Mouse (Mus musculus): ENCODE results near the gene Ankib1.

The Ankib1 gene

DNA sequence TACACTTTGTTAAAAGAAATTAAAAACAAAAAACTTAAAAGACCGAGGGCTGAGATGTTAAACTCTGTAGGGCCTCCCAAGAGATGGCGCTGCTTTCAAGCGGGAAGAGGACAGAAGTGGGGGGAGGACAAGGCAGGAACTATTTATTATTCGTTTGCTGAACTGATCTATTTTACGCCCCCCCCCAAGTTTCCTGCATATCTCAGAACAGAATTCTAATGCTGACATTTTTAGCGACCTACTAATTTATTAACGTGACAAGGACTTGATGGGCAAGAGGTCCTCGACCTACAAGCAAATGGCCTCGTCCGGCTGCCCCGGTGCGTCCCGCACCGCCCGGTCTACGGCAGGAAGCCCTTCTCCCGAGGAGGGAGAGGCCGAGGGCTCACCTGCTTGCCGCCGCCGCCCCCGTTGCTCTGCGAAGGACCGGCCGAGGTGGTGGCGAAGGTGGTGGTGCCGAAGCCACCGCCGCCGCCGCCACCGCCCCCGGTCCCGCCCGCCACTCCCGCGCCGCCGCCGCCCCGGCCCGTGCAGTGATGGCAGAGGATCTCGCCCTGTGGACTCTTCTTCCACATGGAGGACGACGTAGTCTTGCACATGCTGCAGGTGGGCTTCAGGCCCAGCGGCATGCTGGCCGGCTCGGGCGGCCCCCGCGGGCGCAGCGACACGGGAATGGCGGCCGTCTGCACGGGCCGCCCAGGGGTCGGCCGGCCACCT lies 155.6 kb downstream of the Ankib1 start:
- DNase-seq (ENCODE audit: low read depth, low spot score): peak; percentile 30

DNA sequence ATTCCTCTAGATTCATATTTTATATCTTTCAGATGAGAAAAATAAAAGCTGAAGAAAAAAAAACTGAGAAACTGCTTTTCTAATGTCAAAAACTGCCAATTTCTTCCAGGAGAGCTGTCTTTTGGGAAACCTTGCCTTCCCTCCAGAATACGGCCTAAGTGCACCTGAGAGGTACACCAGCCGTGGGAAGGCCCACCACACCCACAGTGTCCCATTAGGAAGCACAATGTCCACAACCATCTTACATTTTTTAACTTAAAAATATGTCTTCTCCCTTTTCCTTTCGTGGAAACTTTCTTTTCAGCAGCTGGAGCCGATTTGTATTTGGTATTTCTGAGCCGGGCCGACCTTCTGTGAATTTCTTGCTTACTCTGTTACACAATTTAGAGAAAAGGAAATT lies 156.2 kb downstream of the Ankib1 start:
- no peak for DNase-seq (ENCODE audit: low read depth, low spot score)

DNA sequence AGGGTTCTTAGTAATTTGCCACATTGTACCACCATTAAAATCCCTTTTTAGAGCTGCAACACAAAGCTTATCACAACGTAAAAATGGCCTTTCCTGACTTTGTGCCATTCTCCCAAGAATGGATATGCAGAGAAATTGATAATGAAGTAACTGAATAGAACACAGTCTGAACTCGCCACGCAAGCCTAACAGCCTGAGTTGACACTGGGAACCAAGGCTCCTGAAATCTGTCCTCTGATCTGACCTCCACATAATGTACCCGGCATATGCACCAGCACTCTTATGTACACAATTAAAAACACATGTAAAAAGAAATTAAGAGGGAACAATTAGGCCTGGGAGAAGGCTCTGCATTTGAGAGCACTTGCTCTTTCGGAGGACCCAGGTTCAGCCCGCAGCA lies 157.4 kb downstream of the Ankib1 start:
- DNase-seq (ENCODE audit: low read depth, low spot score): no peak

DNA sequence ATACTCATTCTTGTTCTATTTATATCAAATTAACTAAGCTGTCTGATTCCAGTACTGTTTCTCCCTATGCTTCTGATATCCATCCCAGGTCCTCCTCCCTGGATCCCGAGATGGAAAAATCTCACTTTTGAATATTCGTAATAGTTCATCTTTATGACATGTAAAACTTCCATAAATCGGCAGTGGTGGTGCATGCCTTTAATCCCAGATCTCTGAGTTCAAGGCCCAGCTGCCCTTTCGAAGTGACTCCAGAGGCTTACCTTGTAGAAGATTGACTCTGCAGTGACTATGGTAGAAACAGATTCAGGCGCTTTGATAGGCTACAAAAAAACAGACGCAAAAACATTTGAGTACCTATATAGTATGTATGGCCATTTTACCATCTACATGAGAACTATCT lies 158.1 kb downstream of the Ankib1 start:
- no peak for DNase-seq (ENCODE audit: low read depth, low spot score)

All from ES-CJ7 (cell line).